Mouse (Mus musculus) left cerebral cortex, postnatal 14 days (tissue): Measurements from ENCODE around the gene Fli1. TPM values are rescaled to one million over a fixed set of nuclear protein-coding genes. Genes with fewer than 3 reads are reported as not detected.
A peak's percentile ranks its signal among the peaks of the same experiment; 100 is the strongest.

Experiments used
- DNase-seq, 2 experiments: peaks; one replicate each; pipeline ENCODE4 v3.0.0; 2021 to 2022; ENCODE audit warnings: low spot score in 2 of 2, mixed read lengths in 1 of 2
- intact Hi-C: fragments of 180-260 bp; cut with DNase I; formaldehyde crosslinking; loops from one replicate; pipeline ENCODE4 v1.15.1; 2025
- total RNA-seq, 2 experiments: library from RNA; stranded (reverse); gene quantifications; 2 replicates each; pipeline ENCODE4 v1.2.3; 2021

Gene Fli1
- total RNA-seq, 2 experiments from 2014 or later = 7.6 to 7.8 TPM

GRCm38 (mm10) chr9:32531588-32531987, 11.1 kb downstream of the Fli1 start:
- intact Hi-C loops = no loop called here
- DNase-seq = no peak

GRCm38 (mm10) chr9:32530975-32531374, 11.7 kb downstream of the Fli1 start:
- intact Hi-C loops = no loop called here
- DNase-seq = no peak

GRCm38 (mm10) chr9:32530188-32530587, 12.5 kb downstream of the Fli1 start:
- intact Hi-C loops = no loop called here
- DNase-seq = no peak

GRCm38 (mm10) chr9:32529594-32529993, 13.1 kb downstream of the Fli1 start:
- intact Hi-C loops = no loop called here

GRCm38 (mm10) chr9:32527329-32527728, 15.3 kb downstream of the Fli1 start:
- no peak for DNase-seq
- intact Hi-C loops = no loop called here

More at GRCm38 (mm10) chr9:32529594-32529993, 13.1 kb downstream of the Fli1 start:
- DNase-seq = no peak

GRCm38 (mm10) chr9:32525787-32526186, 16.9 kb downstream of the Fli1 start:
- intact Hi-C loops = no loop called here
- DNase-seq = no peak

- no peak for DNase-seq
- intact Hi-C loops = no loop called here
Measured at GRCm38 (mm10) chr9:32522536-32523245, 20.0 kb downstream of the Fli1 start.

- intact Hi-C loops = no loop called here
- no peak for DNase-seq
Measured at GRCm38 (mm10) chr9:32521331-32521730, 21.3 kb downstream of the Fli1 start.

GRCm38 (mm10) chr9:32520821-32521220, 21.8 kb downstream of the Fli1 start:
- intact Hi-C loops = no loop called here
- DNase-seq = no peak

- no peak for DNase-seq
- intact Hi-C loops = no loop called here
Measured at GRCm38 (mm10) chr9:32519101-32520051, 23.3 kb downstream of the Fli1 start.

GRCm38 (mm10) chr9:32518351-32519075, 24.1 kb downstream of the Fli1 start:
- intact Hi-C loops = no loop called here

GRCm38 (mm10) chr9:32516691-32517090, 26.0 kb downstream of the Fli1 start:
- DNase-seq = peak in 1 of 2 experiments; percentile 15
- intact Hi-C loops = no loop called here

More at GRCm38 (mm10) chr9:32518351-32519075, 24.1 kb downstream of the Fli1 start:
- DNase-seq = no peak

- intact Hi-C loops = no loop called here
- no peak for DNase-seq
Measured at GRCm38 (mm10) chr9:32515894-32516686, 26.6 kb downstream of the Fli1 start.

GRCm38 (mm10) chr9:32514406-32515058, 28.1 kb downstream of the Fli1 start:
- intact Hi-C loops = no loop called here

GRCm38 (mm10) chr9:32513471-32513870, 29.2 kb downstream of the Fli1 start:
- DNase-seq = no peak
- intact Hi-C loops = no loop called here

More at GRCm38 (mm10) chr9:32514406-32515058, 28.1 kb downstream of the Fli1 start:
- no peak for DNase-seq

GRCm38 (mm10) chr9:32510454-32511263, 32.0 kb downstream of the Fli1 start:
- no peak for DNase-seq
- intact Hi-C loops = no loop called here

GRCm38 (mm10) chr9:32509706-32510156, 32.9 kb downstream of the Fli1 start:
- intact Hi-C loops = no loop called here
- DNase-seq = no peak

GRCm38 (mm10) chr9:32508648-32509047, 34.0 kb downstream of the Fli1 start:
- no peak for DNase-seq

More at GRCm38 (mm10) chr9:32508648-32509047, 34.0 kb downstream of the Fli1 start:
- intact Hi-C loops = no loop called here
